Mouse (Mus musculus): ENCODE data around the gene Chga.

- TF ChIP-seq POLR2A (IDR thresholded peaks at IDR 0.05; ENCODE audit: borderline replicate concordance, extremely low read depth, low read depth, low read length) (no peak), CTCF (IDR thresholded peaks at IDR 0.05; ENCODE audit: insufficient read depth, low read length) (no peak)
These were observed 2.6 kb downstream of the Chga start for GRCm38 (mm10) chr12:102557372-102557771.

Measured in lung, adult 2 months (tissue).